Mouse (Mus musculus): ENCODE measurements around the gene Alg14. TPM values are rescaled to one million over a fixed set of nuclear protein-coding genes. Genes with fewer than 3 reads are reported as not detected.
A peak's percentile ranks its signal among the peaks of the same experiment; 100 is the strongest.

The Alg14 gene
- polyA plus RNA-seq, 1 experiment, result 20.2 TPM

- no peak overlapping the region for H3K4me3 ChIP-seq (ENCODE audit: insufficient read depth, low read length)
- no peak overlapping the region for H3K27ac ChIP-seq (ENCODE audit: insufficient read depth, low read length)
- no peaks in the 10 kb centered on the region for H3K4me1 ChIP-seq (ENCODE audit: control insufficient read depth, insufficient read depth, low read length)
- no peak for TF ChIP-seq POLR2A (IDR thresholded peaks at IDR 0.05; ENCODE audit: extremely low read depth, insufficient read depth, low read length)
- no peak for TF ChIP-seq CTCF (IDR thresholded peaks at IDR 0.05; ENCODE audit: extremely low read depth, insufficient read depth, low read length)
These were observed 2.6 kb downstream of the Alg14 start for GRCm38 (mm10) chr3:121294200-121294599.

GRCm38 (mm10) chr3:121306641-121307040 is 15.1 kb downstream of the Alg14 start:
- TF ChIP-seq CTCF (IDR thresholded peaks at IDR 0.05; ENCODE audit: extremely low read depth, insufficient read depth, low read length) (0 out of 2 replicates have a peak, but pooled peaks have one; percentile 8), POLR2A (IDR thresholded peaks at IDR 0.05; ENCODE audit: extremely low read depth, insufficient read depth, low read length) (no peak)
- H3K4me1 ChIP-seq (ENCODE audit: control insufficient read depth, insufficient read depth, low read length), result no peaks in the 10 kb centered on the region
- H3K27ac ChIP-seq (ENCODE audit: insufficient read depth, low read length), result no peak overlapping the region
- no peak overlapping the region for H3K4me3 ChIP-seq (ENCODE audit: insufficient read depth, low read length)

GRCm38 (mm10) chr3:121307532-121308234 is 16.1 kb downstream of the Alg14 start:
- TF ChIP-seq CTCF (IDR thresholded peaks at IDR 0.05; ENCODE audit: extremely low read depth, insufficient read depth, low read length) (peak; percentile 99), POLR2A (IDR thresholded peaks at IDR 0.05; ENCODE audit: extremely low read depth, insufficient read depth, low read length) (no peak)
- no peaks in the 10 kb centered on the region for H3K4me1 ChIP-seq (ENCODE audit: control insufficient read depth, insufficient read depth, low read length)
- no peak overlapping the region for H3K27ac ChIP-seq (ENCODE audit: insufficient read depth, low read length)
- H3K4me3 ChIP-seq (ENCODE audit: insufficient read depth, low read length), result no peak overlapping the region

GRCm38 (mm10) chr3:121308935-121309334 is 17.4 kb downstream of the Alg14 start:
- H3K4me1 ChIP-seq (ENCODE audit: control insufficient read depth, insufficient read depth, low read length), result no peaks in the 10 kb centered on the region
- H3K4me3 ChIP-seq (ENCODE audit: insufficient read depth, low read length), result no peak overlapping the region
- TF ChIP-seq POLR2A (IDR thresholded peaks at IDR 0.05; ENCODE audit: extremely low read depth, insufficient read depth, low read length), result no peak
- no peak for TF ChIP-seq CTCF (IDR thresholded peaks at IDR 0.05; ENCODE audit: extremely low read depth, insufficient read depth, low read length)
- no peak overlapping the region for H3K27ac ChIP-seq (ENCODE audit: insufficient read depth, low read length)

- Histone ChIP-seq H3K4me1 (ENCODE audit: control insufficient read depth, insufficient read depth, low read length) (no peaks in the 10 kb centered on the region), H3K4me3 (ENCODE audit: insufficient read depth, low read length) (no peak overlapping the region), H3K27ac (ENCODE audit: insufficient read depth, low read length) (no peak overlapping the region)
- TF ChIP-seq POLR2A (IDR thresholded peaks at IDR 0.05; ENCODE audit: extremely low read depth, insufficient read depth, low read length) (no peak), CTCF (IDR thresholded peaks at IDR 0.05; ENCODE audit: extremely low read depth, insufficient read depth, low read length) (no peak)
These were observed 17.9 kb downstream of the Alg14 start for GRCm38 (mm10) chr3:121309429-121309828.

GRCm38 (mm10) chr3:121309896-121310714 is 18.5 kb downstream of the Alg14 start:
- Histone ChIP-seq H3K27ac (ENCODE audit: insufficient read depth, low read length) (no peak overlapping the region), H3K4me3 (ENCODE audit: insufficient read depth, low read length) (no peak overlapping the region), H3K4me1 (ENCODE audit: control insufficient read depth, insufficient read depth, low read length) (no peaks in the 10 kb centered on the region)
- TF ChIP-seq CTCF (IDR thresholded peaks at IDR 0.05; ENCODE audit: extremely low read depth, insufficient read depth, low read length) (no peak), POLR2A (IDR thresholded peaks at IDR 0.05; ENCODE audit: extremely low read depth, insufficient read depth, low read length) (no peak)

- TF ChIP-seq CTCF (IDR thresholded peaks at IDR 0.05; ENCODE audit: extremely low read depth, insufficient read depth, low read length) (no peak), POLR2A (IDR thresholded peaks at IDR 0.05; ENCODE audit: extremely low read depth, insufficient read depth, low read length) (no peak)
These were observed 20.9 kb downstream of the Alg14 start for GRCm38 (mm10) chr3:121312426-121312825.

GRCm38 (mm10) chr3:121312979-121313378 is 21.4 kb downstream of the Alg14 start:
- Histone ChIP-seq H3K4me1 (ENCODE audit: control insufficient read depth, insufficient read depth, low read length) (no peaks in the 10 kb centered on the region), H3K4me3 (ENCODE audit: insufficient read depth, low read length) (no peak overlapping the region), H3K27ac (ENCODE audit: insufficient read depth, low read length) (no peak overlapping the region)
- TF ChIP-seq CTCF (IDR thresholded peaks at IDR 0.05; ENCODE audit: extremely low read depth, insufficient read depth, low read length) (no peak), POLR2A (IDR thresholded peaks at IDR 0.05; ENCODE audit: extremely low read depth, insufficient read depth, low read length) (no peak)

More at GRCm38 (mm10) chr3:121312426-121312825, 20.9 kb downstream of the Alg14 start:
- Histone ChIP-seq H3K27ac (ENCODE audit: insufficient read depth, low read length) (no peak overlapping the region), H3K4me3 (ENCODE audit: insufficient read depth, low read length) (no peak overlapping the region), H3K4me1 (ENCODE audit: control insufficient read depth, insufficient read depth, low read length) (no peaks in the 10 kb centered on the region)

GRCm38 (mm10) chr3:121314149-121314548 is 22.6 kb downstream of the Alg14 start:
- H3K27ac ChIP-seq (ENCODE audit: insufficient read depth, low read length), result no peak overlapping the region
- no peaks in the 10 kb centered on the region for H3K4me1 ChIP-seq (ENCODE audit: control insufficient read depth, insufficient read depth, low read length)
- TF ChIP-seq POLR2A (IDR thresholded peaks at IDR 0.05; ENCODE audit: extremely low read depth, insufficient read depth, low read length), result no peak
- no peak overlapping the region for H3K4me3 ChIP-seq (ENCODE audit: insufficient read depth, low read length)

GRCm38 (mm10) chr3:121315498-121315897 is 23.9 kb downstream of the Alg14 start:
- Histone ChIP-seq H3K4me1 (ENCODE audit: control insufficient read depth, insufficient read depth, low read length) (no peaks in the 10 kb centered on the region), H3K4me3 (ENCODE audit: insufficient read depth, low read length) (no peak overlapping the region), H3K27ac (ENCODE audit: insufficient read depth, low read length) (no peak overlapping the region)
- no peak for TF ChIP-seq CTCF (IDR thresholded peaks at IDR 0.05; ENCODE audit: extremely low read depth, insufficient read depth, low read length)
- TF ChIP-seq POLR2A (IDR thresholded peaks at IDR 0.05; ENCODE audit: extremely low read depth, insufficient read depth, low read length), result no peak

Data from cortical plate, adult 2 months (tissue).